Mouse (Mus musculus) gonadal fat pad, adult 2 months (tissue): Measurements from ENCODE around the gene C130050O18Rik. TPM values are rescaled to one million over a fixed set of nuclear protein-coding genes. Genes with fewer than 3 reads are reported as not detected.
"Not testable (repeated sequence)": the region's sequence is repeated elsewhere in the genome, so short reads cannot be mapped to it uniquely, and the experiment has no call there.

Source experiments
- DNase-seq: peaks from one replicate; pipeline ENCODE4 v3.0.0-alpha.2; 2012; ENCODE audit warnings: low read depth
- polyA plus RNA-seq: library from polyadenylated mRNA; depleted of rRNA; stranded (reverse); fragments of >200 nt; gene quantifications from 2 replicates; pipeline ENCODE4 v1.2.3, GENCODE M21; 2012

C130050O18Rik gene
- polyA plus RNA-seq, 1 experiment = 1.4 TPM

DNA sequence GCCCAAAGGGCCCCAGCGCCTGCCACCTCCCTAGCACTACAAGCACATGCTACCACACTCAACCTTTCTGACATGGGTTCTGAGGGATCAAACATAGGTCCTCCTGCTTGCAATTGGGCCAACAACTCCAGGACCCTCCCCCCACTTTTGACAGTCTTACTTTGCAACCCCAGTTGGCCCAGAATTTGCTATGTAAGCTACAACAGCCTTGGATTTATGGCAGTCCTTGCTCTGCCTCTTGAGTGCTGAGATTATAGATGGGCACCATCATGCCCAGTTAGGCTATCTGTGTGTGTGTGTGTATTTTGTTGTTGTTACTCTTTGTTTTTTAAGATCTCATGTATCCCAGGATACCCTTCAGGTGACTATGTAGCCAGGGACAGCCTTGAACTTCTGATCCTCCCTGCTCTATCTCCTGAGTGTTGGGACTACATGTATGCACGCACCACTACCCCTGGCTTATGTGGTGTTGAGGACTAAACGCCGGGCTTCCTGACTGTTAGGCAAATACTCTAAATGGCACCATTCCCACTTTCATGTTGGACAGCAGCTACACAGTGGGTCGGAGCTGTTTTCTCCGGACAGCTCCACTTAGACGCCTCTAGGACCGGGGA lies 25.2 kb upstream of the C130050O18Rik start:
- DNase-seq = no peak

DNA sequence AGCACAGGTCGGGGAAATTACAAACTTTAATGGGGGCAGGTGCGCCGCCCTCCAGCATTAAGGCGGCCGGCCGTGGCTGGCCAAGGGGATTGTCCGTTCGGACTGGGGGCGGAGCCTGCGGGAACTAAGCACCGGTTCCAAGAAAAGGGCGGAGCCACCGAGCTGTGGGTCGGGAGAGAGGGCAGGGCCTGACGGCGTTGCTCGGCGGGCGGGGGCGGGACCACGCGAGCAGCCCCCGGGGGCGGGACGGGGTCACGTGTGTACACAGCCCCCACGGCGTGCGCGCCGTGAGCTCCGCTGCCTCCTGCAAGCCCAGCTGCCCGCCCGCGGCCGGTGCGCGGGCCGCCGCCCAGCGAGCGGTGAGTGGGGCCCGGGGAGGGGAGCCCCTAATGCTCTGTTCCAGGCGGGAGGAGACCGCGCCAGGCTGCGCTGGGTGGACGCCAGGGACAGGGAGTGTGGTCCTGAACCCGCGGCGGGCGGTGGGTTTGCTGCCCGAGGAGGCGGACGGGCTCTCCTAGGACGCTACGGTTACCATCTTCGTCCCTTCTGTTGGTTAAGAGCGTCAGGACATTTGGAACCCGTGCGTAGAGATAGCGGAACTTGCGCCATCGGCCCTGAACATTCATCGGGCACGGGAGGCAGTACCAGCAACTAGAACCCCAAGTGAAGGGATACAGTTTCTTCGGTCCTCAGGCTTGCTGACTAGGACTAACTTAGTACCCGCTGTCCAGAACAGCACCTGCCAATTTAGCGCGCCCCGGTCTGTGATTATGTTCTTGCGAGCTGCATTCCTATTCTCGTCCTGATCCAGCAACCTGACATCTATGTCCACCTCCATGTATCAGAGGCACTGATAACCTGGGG lies 24.5 kb upstream of the C130050O18Rik start:
- no peak for DNase-seq

DNA sequence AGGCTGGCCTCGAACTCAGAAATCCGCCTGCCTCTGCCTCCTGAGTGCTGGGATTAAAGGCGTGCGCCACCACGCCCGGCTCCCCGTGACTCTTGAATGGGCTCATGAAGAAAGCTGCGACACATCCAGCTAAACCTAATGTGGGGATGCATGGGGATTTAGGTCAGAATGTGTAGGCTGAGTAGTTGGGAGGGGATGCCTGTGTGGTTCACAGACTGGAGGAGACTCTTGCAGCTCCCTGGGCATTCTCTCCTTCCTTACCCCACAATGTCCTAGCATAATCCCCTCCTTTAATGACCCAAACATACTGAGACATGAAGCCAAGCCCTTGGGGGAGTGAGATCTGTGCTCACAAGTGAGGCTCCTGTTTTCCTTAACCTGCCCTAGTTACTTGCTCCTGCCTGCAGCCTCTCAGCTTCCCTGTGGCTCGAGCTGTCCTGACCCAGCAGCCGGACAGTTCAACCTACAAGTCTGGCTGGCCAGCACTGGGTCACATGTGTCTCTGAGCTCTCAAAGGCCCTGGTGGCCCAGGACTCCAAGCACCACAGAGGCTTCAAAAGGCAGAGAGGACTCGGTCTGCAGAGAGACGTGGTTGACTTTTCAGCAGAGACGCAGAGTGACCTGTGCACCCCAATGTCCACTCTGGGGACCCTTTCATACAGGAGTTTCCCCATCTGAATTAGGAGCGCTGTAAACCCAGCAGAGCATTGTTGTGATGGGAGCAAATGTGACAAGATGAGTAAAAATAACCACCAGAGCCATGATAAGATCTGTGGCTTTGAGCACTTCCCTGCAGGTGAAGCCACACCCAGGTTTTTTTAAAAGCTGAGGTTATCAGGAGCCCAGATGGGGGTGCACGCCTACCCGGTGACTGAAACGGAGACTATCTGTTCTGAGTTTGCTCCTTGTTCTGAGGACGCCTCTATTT lies 23.2 kb upstream of the C130050O18Rik start:
- DNase-seq = no peak

DNA sequence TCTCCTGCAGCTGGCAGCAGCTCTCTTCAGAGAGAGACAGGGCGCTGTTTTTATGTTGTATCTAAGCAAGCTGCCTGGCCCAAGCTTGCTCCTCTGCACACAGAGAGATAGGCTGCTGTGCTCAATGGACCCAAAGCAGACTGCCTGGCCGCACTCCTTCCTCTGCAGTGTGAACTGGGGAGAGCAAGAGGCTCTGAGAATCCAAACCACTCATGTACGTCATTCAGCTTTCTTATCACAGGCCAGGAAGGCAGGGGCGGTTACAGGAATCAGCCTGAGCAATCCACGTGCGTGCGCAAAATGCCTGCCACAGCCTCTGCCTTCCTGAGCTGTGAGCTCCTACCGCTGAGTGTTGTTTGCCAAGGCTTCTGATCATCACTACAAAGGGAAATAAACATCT lies 22.3 kb upstream of the C130050O18Rik start:
- no peak for DNase-seq

DNA sequence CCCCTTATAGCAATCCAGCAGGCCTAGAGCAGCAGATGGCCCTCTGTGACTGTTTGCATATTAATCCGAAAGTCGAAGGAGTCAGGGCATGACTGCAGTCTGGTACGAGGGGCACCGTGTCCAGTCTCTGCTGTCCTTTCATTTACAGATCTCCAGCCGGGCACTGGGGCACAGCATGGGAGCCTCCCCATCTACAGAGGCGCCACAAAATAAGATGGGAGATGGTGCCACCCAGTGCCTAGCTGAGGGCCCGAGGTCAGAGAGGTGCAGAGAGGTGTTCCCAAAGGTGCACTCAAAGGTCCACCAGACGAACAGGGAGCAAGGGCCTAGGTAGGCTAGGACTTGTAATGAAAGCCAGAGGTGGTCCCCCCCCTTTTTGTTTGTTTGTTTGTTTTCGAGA lies 21.8 kb upstream of the C130050O18Rik start:
- DNase-seq = no peak

DNA sequence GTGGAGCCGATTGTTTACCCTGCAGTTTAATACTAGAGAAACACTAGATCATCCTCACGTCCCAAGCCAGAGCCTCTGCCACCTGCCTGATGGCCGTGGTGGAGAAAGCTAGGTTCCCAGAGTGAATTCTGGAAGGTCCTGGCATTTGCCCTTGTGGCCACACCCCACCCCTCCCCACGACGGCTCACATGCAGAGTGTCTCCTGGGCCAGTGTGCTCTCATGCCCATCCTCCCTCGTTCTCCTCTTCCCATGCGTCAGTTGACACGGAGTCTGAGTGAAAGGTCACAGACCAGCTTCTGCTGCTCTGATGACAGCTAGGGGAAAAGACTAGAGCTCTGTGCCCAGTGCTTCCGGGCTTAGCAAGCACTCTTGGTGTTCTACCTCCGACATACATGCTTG lies 20.5 kb upstream of the C130050O18Rik start:
- DNase-seq = no peak

DNA sequence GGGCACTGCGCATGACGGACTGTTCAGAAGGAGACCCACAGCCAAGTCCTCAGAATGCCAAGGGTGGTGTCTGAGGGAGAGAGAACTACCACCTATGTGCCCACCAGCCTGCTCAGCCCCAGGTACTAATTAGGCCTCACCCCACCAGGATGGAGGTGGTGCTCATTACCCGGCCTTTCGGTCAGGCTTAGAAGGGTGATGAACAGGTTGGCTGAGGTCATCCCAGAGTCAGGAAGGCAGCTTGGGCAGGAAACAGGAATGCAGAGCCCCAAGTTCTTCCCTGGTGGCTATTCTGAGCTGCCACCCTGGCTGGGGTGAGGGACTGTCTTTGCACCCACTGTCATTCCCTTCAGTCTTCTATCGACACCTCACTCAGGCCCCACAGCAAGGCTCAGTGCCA lies 19.0 kb upstream of the C130050O18Rik start:
- DNase-seq = no peak

DNA sequence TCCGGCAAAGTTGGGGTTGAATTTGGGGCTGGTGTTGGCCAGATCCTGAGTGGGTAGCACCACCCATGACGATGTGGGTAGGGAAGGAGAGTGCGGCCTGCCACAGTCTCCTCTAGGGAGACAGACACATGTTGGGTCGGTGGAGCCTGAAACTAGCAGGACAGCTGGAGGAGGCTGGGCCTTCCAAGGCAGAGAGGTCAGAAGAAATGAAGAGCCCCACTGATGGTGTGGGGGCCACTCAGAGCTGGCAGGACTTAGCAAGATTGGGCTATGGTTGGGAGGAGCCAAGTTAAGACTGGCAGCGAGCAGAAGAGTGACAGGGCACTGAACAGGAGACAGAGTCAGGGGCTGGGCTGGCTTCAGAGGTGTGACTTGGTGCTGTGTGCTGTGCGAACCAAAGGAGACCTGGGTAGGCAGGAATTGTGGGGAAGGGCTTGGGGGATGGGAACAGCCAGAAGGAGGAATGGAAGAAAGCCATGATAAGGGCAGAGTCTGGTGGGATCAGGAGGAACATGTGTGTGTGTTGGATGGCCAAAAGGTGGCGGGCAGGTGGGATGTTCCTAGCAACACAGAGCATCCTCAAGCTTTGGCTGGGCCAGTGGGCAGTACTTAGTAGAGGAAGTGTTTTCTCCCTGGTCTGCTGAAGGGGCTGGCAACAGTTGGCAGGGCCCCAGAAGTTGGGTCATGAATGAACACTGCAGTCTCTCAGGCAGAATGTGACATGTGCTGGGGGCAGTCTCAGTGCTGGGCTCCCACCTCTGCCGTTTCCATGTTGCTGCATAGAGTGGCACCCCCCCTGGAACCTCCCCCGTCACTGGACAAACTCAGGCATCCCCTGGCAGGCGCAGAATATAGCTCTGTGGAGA lies 17.5 kb upstream of the C130050O18Rik start:
- DNase-seq = no peak

DNA sequence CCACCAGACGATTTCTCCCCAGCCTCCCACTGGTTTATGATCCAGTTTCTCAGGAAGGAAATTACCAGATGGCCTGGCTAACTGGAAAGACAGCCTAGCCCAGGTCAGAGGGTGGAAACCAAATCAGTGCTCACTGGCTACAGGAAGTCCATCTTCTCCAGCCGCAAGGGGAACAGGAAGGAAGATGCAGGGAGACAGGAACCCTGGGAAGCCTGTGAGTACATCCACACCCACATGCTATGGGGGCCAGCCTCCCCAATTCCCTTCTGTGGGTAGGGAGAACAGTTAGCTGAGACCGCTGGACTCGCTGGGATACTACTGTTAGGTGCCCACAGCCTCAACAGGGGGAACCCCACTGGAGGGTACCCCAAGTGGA lies 16.9 kb upstream of the C130050O18Rik start:
- no peak for DNase-seq

DNA sequence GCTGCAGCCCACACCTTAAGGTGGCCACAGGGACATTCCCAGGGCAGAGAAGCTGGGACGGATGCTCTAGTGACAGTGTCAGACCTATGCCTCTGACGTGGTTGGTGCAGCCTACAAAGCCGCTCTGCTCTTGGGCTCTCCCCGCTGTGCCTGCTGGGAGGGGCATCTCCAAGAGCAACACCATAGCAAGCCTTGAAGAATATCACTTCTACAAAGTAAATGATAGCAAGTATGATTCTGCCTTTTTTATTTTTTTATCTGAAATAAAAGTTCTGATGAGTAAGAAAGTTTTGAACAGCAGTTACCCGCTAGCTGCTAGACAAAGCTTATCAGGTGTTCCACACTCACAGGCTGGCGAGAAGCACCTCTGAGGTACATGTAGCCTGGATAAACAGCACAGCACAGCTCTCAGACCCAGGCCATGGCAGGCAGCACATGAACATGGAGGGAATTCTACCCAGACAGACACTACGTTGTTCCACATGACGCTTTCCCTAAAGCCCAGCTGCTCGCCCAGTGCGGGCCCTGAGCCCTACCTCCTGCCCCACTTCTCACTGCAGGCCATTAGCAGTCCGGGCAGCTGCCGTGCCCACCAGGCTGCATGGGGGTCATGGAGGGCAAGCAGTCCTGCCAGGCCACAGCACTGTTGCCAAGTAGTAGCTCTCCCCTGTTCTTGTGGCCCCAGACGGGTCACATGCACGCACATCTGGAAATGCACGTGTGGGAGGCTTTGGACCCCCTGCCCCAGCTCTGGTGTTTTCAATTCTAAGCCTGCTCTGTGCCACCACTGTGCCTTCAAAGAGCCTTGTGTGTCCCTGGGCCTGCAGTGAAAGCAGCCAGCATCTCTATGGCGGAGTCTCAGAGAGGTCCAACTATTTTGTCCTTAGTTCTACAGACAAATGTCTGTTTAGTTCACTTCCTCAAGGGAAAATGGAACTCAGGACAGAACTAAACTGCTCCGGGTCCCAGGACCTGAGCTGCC lies 16.1 kb upstream of the C130050O18Rik start:
- DNase-seq = no peak

DNA sequence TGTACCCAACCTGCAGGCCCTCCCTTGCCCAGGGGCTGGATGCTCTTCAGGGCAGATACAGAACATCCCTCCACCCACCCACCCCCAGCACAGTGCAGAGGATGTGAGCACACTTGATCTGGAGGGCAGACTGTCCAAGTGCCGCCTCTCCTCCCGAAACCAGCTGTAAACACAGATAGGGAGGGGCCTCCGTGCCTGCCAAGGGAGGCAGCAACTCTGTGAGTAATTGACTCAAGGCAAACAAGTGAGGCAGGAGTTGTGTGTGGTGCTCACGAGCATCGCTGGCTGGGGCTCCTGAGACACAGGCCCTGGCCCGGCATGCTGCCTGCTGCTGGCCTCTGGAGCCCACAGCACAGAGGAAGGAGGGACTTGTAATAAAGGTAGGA lies 15.4 kb upstream of the C130050O18Rik start:
- no peak for DNase-seq

DNA sequence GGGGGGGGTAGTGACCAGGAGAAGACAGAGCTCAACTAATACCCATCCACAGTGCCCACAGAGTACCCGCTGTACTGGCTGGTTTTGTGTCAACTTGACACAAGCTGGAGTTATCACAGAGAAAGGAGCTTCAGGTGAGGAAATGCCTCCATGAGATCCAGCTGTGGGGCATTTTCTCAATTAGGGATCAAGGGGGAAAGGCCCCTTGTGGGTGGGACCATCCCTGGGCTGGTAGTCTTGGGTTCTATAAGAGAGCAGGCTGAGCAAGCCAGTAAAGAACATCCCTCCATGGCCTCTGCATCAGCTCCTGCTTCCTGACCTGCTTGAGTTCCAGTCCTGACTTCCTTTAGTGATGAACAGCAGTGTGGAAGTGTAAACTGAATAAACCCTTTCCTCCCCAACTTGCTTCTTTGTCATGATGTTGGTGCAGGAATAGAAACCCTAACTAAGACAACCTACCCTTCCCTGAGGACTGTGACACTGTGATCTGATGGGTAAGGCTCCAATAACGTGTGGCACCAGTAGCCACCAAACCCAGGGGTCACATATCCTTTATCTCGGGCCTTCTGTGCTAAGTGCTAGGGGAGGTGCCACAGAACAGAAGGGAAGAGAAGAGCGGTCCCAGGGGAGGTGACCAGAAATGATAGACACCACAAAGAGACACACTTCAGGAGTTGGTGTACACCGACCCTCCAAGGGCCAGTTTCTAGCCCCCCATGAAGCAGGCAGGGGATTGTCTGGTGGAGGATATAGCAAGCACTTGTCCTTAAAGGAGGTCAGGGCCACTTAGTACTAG lies 14.6 kb upstream of the C130050O18Rik start:
- DNase-seq = not testable (repeated sequence)

DNA sequence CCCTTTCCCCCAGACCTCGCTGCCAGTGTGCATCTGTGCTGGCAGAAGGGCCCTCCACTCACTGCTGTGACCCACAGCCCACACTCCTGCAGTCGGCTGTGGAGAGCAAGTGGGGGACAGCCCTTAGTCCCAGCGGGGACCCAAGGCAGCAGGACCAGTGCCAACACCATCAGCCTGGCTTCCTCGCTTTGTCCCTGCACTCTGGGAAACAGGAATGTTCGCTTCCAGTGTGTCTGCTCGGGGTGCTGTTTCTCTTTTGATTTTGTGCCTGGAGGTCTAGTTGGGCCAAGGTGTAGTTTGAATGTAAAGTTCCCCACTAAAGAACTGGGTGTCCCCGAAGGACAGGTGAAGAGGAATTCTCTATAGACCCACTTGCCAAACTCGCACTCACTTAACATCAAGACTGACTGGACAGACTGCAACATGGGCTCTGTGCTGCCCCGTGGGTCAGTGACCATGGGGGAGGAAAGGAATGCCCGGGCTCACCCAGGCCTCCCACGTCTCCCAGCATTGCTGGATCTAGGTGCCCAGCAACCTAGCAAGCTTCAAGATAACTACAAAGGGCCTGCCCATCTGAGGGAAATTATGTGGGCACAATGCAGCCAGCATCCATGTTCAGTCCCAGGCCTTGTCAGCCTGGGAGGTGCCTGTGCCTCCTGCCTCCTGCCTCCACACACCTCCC lies 13.6 kb upstream of the C130050O18Rik start:
- DNase-seq = no peak

DNA sequence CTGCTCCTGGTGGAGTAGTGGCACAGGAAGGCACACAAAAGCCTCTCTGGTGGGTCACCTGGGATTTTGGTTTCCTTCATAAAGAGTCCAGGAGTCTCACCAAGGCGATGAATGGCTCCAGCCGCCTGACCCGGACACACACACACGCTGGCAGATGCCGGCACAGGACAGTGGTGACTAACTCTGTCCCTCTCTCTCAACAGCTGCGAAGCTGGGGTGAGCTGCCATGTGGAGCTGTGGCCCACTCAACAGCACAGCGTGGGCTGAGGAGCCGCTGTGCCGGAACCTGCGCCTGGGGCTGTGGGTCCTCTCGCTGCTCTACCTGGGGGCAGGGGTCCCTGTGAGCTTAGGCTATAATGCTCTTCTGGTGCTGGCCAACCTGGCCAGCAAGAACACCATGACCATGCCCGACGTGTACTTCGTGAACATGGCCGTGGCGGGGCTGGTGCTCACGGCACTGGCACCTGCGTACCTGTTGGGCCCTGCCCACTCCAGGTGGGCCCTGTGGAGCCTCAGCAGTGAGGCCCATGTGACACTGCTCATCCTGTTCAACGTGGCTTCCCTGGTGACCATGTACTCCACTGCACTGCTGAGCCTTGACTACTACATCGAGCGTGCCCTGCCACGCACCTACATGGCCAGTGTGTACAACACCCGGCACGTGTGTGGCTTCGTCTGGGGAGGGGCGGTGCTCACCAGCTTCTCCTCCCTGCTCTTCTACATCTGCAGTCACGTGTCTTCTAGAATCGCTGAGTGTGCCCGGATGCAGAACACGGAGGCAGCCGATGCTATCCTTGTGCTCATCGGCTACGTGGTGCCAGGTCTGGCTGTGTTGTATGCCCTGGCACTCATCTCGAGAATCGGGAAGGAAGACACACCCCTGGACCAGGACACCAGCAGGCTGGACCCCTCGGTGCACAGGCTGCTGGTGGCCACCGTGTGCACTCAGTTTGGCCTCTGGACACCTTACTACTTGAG lies 12.6 kb upstream of the C130050O18Rik start:
- DNase-seq = no peak

DNA sequence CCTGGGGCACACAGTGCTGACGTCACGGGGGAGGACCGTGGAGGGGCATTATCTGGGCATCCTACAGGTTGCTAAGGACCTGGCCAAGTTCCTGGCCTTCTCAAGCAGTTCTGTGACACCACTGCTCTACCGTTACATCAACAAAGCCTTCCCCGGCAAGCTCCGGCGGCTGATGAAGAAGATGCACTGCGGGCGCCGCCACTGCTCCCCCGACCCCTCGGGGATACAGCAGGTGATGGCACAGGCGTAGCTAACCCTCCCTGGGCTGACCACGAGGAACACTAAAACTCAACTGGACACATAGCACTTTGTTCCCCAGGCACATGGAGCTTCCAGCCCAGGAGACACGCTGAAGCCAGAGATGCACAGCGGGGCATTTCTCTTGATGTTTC lies 11.9 kb upstream of the C130050O18Rik start:
- DNase-seq = no peak

DNA sequence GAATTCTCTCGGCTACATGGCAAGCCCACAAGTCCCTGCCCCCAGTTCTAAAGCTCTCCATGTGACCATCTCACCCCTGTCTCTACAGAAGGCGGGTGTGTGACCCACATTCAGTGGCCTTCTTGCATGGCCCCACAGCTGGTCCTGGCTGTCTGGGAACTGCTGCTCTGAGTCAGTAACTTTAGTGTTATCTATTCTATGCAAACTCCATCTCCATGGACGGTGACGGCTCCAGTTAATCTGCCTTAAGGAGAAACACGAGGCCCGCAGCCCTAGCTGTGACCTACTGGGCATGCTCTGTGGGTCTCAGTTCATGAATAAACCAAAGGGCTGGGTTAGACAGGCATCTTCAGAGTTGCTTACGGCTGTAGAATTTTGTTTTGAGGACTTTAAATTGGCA lies 10.7 kb upstream of the C130050O18Rik start:
- no peak for DNase-seq

DNA sequence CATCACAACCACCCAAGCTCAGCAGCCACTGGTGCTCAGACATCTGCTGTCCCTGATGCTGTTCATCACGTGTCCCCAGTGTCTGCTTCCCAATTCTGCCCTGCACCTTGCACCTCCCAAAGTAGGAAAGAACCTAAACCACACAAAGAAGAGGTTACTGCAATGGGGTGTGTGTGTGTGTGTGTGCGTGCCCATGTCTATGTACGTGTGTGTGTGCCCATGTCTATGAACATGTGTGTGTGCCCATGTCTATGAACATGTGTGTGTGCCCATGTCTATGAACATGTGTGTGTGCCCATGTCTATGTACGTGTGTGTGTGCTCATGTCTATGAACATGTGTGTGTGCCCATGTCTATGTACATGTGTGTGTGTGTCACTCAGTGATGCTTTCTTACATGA lies 9.6 kb upstream of the C130050O18Rik start:
- no peak for DNase-seq
